Mouse (Mus musculus): ENCODE results near the gene B3gnt7. TPM values are rescaled to one million over a fixed set of nuclear protein-coding genes. Genes with fewer than 3 reads are reported as not detected.

Gene B3gnt7
- polyA plus RNA-seq, 1 experiment from 2014 or later = 2.9 TPM

DNA sequence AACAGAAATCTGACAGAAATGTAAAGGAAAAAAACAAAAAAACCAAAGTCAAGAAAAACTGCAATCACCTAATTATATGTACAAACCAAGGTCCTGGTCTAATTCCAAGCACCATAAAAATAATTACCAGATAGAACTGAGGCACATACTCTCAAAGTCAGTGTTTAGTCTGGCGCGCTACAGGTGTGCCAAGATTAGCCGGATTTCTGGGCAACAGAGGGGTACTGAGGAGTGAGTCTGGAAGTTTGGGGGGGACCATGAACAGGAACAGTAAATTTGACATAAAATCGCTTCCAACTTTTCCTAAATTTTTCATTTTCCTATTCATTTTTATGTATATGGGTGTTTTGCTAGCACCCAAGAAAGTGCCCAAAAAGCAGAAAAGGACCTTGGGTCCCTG lies 43.3 kb downstream of the B3gnt7 start:
- Histone ChIP-seq H3K27me3 (ENCODE audit: control insufficient read depth, insufficient read depth, low read length) (no peaks in the 10 kb centered on the region), H3K9me3 (ENCODE audit: control insufficient read depth, low read length) (no peaks in the 10 kb centered on the region), H3K27ac (ENCODE audit: low read depth, low read length) (no peak overlapping the region), H3K36me3 (ENCODE audit: control insufficient read depth, insufficient read depth, low read length) (peaks cover 8% of the 10 kb centered on the region), H3K9ac (ENCODE audit: low read depth, low read length) (no peak overlapping the region), H3K4me1 (replicated peaks; ENCODE audit: control insufficient read depth, insufficient read depth, low read length) (no peaks in the 10 kb centered on the region), H3K4me3 (ENCODE audit: low read depth, low read length) (no peak overlapping the region), H3K4me2 (replicated peaks; ENCODE audit: low read depth, low read length) (no peak overlapping the region)
- DNase-seq (ENCODE audit: low spot score) = no peak
- no peak for ATAC-seq (ENCODE audit: low FRiP score)
- WGBS = 95% methylated on average over 4 of the region's 4 CpGs

DNA sequence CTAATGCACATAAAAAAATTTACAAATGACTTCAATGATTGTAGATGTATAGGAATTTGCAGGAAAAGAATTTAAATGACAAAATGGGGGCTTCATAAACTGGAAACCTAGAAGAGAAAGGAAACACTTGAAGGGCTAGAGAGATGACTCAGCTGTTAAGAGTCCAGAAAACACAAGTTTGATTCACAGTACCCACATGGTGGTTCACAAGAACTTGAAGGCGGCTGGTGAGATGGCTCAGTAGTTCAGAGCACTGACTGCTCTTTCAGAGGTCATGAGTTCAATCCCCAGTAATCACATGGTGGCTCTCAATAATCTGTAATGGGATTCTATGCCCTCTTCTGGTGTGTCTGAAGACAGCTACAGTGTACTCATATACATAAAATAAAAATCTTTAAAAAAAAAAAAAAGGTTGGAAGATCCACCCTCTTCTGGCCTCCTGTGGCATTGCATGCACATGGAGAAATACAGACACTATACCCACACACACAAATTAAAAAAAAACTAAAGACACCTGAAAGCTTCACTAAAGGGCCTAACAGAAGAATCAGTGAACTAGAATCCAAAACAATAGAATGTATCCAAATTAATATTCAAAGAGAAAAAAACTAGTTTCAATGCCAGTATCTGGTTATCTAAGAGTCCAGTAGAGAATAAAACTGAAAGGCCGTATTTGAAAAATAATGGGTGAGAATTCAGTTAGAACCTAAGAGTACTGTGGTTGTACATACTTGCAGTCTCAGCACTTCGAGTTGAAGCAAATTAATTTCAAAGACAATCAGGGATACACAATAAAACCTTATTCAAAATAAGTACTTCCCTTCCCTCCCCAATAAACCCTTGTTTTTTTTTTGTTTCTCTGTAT lies 44.5 kb downstream of the B3gnt7 start:
- no peaks in the 10 kb centered on the region for H3K9me3 ChIP-seq (ENCODE audit: control insufficient read depth, low read length)
- no peak for DNase-seq (ENCODE audit: low spot score)
- H3K36me3 ChIP-seq (ENCODE audit: control insufficient read depth, insufficient read depth, low read length) = peaks cover 15% of the 10 kb centered on the region
- no peak overlapping the region for H3K27ac ChIP-seq (ENCODE audit: low read depth, low read length)
- no peak for ATAC-seq (ENCODE audit: low FRiP score)
- H3K4me3 ChIP-seq (ENCODE audit: low read depth, low read length) = no peak overlapping the region
- no peak overlapping the region for H3K4me2 ChIP-seq (replicated peaks; ENCODE audit: low read depth, low read length)
- no peaks in the 10 kb centered on the region for H3K4me1 ChIP-seq (replicated peaks; ENCODE audit: control insufficient read depth, insufficient read depth, low read length)
- H3K27me3 ChIP-seq (ENCODE audit: control insufficient read depth, insufficient read depth, low read length) = no peaks in the 10 kb centered on the region
- no peak overlapping the region for H3K9ac ChIP-seq (ENCODE audit: low read depth, low read length)
- WGBS = 88% methylated on average over 3 of the region's 3 CpGs

DNA sequence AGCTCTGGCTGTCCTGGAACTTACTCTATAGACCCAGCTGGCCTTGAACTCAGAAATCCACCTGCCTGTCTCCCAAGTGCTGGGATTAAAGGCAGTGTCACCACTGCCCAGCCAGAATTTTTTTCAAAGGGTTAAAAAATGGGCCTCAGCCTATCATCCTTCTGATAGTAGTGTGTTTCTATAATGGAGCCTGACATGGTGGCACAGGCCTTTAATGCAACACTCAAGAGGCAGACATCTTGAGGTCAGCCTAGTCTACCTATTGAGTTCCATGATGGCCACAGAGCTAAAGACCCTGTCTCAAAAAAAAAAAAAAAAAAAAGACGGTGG lies 45.0 kb downstream of the B3gnt7 start:
- H3K4me3 ChIP-seq (ENCODE audit: low read depth, low read length) = no peak overlapping the region
- H3K9ac ChIP-seq (ENCODE audit: low read depth, low read length) = no peak overlapping the region
- H3K27ac ChIP-seq (ENCODE audit: low read depth, low read length) = no peak overlapping the region
- DNase-seq (ENCODE audit: low spot score) = no peak
- H3K36me3 ChIP-seq (ENCODE audit: control insufficient read depth, insufficient read depth, low read length) = peaks cover 15% of the 10 kb centered on the region
- H3K9me3 ChIP-seq (ENCODE audit: control insufficient read depth, low read length) = no peaks in the 10 kb centered on the region
- no peak overlapping the region for H3K4me2 ChIP-seq (replicated peaks; ENCODE audit: low read depth, low read length)
- H3K4me1 ChIP-seq (replicated peaks; ENCODE audit: control insufficient read depth, insufficient read depth, low read length) = no peaks in the 10 kb centered on the region
- 63% methylated on average over 1 of the region's 1 CpGs for WGBS
- no peaks in the 10 kb centered on the region for H3K27me3 ChIP-seq (ENCODE audit: control insufficient read depth, insufficient read depth, low read length)
- ATAC-seq (ENCODE audit: low FRiP score) = no peak

DNA sequence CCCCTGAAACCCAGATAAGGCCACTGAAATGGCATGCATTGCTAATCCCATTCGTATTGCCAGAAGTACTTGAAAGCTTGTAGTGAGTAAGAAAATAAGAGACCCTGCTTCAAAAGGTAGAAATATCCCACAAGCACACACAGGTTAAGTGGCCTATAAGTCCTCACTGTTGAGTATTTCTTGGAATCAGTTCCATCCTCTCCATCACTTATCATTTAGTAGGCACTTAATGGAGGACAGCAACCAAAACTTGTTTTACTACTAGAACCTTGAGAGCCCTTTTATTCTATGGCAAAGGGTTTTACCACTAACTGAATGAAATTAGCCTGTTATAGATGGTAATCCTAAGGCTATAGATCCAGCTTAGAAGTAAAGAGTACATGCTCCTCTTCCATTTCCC lies 45.5 kb downstream of the B3gnt7 start:
- H3K9me3 ChIP-seq (ENCODE audit: control insufficient read depth, low read length) = no peaks in the 10 kb centered on the region
- no peak overlapping the region for H3K4me2 ChIP-seq (replicated peaks; ENCODE audit: low read depth, low read length)
- no peak overlapping the region for H3K27ac ChIP-seq (ENCODE audit: low read depth, low read length)
- 58% methylated on average over 1 of the region's 1 CpGs for WGBS
- no peak overlapping the region for H3K4me3 ChIP-seq (ENCODE audit: low read depth, low read length)
- H3K9ac ChIP-seq (ENCODE audit: low read depth, low read length) = no peak overlapping the region
- H3K4me1 ChIP-seq (replicated peaks; ENCODE audit: control insufficient read depth, insufficient read depth, low read length) = no peaks in the 10 kb centered on the region
- ATAC-seq (ENCODE audit: low FRiP score) (no peak), DNase-seq (ENCODE audit: low spot score) (no peak)
- peaks cover 15% of the 10 kb centered on the region for H3K36me3 ChIP-seq (ENCODE audit: control insufficient read depth, insufficient read depth, low read length)
- no peaks in the 10 kb centered on the region for H3K27me3 ChIP-seq (ENCODE audit: control insufficient read depth, insufficient read depth, low read length)

DNA sequence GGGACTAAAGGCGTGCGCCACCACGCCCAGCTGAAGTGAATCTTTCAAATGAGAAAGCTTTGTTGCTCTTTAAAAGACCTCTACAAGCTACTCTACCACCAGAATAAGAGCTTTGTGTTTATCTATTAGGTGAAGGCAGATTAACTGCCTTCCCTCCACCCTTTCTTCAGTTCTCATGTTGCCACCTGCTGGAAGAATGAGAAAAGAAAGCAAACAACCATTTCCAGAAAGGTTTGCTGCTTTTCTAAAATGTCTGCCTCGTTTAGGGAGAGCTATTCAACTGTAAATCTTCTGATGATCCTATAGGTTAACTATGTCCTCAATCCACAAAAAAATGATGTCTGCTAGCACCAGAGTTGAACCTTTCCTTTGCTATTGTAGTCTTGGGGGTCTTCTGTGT lies 46.2 kb downstream of the B3gnt7 start:
- Histone ChIP-seq H3K36me3 (ENCODE audit: control insufficient read depth, insufficient read depth, low read length) (peaks cover 17% of the 10 kb centered on the region), H3K9me3 (ENCODE audit: control insufficient read depth, low read length) (no peaks in the 10 kb centered on the region)
- DNase-seq (ENCODE audit: low spot score) = no peak

DNA sequence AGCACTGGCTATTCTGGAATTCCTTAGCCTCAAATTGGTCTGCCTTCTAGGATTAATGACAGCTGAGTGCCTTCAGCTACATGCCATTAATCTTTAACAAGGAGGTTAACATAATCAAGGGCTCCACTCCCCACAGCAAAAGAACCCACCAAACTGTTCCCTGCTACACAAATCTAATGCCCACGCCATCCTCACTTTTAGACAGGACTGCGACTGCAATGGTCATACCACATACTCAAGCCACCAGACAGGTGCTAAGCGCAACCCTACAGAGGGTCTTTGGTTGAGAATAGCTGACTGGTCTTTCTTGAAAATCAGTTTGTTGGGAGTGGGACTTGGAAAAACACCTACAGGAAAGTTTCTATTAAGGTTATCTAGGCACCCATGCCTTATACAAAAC lies 46.6 kb downstream of the B3gnt7 start:
- ATAC-seq (ENCODE audit: low FRiP score) (no peak), DNase-seq (ENCODE audit: low spot score) (no peak)
- no peaks in the 10 kb centered on the region for H3K9me3 ChIP-seq (ENCODE audit: control insufficient read depth, low read length)
- no peaks in the 10 kb centered on the region for H3K4me1 ChIP-seq (replicated peaks; ENCODE audit: control insufficient read depth, insufficient read depth, low read length)
- H3K27ac ChIP-seq (ENCODE audit: low read depth, low read length) = no peak overlapping the region
- no peak overlapping the region for H3K4me3 ChIP-seq (ENCODE audit: low read depth, low read length)
- peaks cover 17% of the 10 kb centered on the region for H3K36me3 ChIP-seq (ENCODE audit: control insufficient read depth, insufficient read depth, low read length)
- H3K27me3 ChIP-seq (ENCODE audit: control insufficient read depth, insufficient read depth, low read length) = no peaks in the 10 kb centered on the region
- no peak overlapping the region for H3K9ac ChIP-seq (ENCODE audit: low read depth, low read length)
- 93% methylated on average over 3 of the region's 3 CpGs for WGBS
- no peak overlapping the region for H3K4me2 ChIP-seq (replicated peaks; ENCODE audit: low read depth, low read length)

More for the DNA sequence above, 46.2 kb downstream of the B3gnt7 start:
- Histone ChIP-seq H3K27me3 (ENCODE audit: control insufficient read depth, insufficient read depth, low read length) (no peaks in the 10 kb centered on the region), H3K27ac (ENCODE audit: low read depth, low read length) (no peak overlapping the region), H3K4me1 (replicated peaks; ENCODE audit: control insufficient read depth, insufficient read depth, low read length) (no peaks in the 10 kb centered on the region), H3K4me3 (ENCODE audit: low read depth, low read length) (no peak overlapping the region), H3K4me2 (replicated peaks; ENCODE audit: low read depth, low read length) (no peak overlapping the region), H3K9ac (ENCODE audit: low read depth, low read length) (no peak overlapping the region)
- ATAC-seq (ENCODE audit: low FRiP score) = no peak
- 78% methylated on average over 4 of the region's 4 CpGs for WGBS

DNA sequence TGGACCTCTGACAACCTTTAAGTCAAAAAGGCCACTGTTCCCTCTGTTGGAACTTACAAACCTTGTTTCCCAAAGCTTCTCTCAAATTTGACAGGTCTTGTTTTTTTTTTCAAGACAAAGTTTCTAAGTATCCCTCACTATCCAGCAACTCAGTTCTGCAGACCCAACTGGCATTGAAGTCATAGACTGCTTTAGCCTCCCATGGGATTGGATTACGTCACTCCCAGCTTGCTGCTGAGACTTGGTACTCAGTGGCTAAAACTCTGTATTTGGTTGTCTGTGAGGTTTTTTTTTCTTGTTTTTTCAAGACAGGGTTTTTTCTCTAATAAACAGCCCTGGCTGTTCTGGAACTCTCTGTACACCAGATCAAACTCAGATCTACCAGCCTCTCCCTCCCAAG lies 47.1 kb downstream of the B3gnt7 start:
- H3K4me3 ChIP-seq (ENCODE audit: low read depth, low read length) = no peak overlapping the region
- ATAC-seq (ENCODE audit: low FRiP score) (no peak), DNase-seq (ENCODE audit: low spot score) (no peak)
- no peak overlapping the region for H3K9ac ChIP-seq (ENCODE audit: low read depth, low read length)
- no peak overlapping the region for H3K4me2 ChIP-seq (replicated peaks; ENCODE audit: low read depth, low read length)
- H3K27me3 ChIP-seq (ENCODE audit: control insufficient read depth, insufficient read depth, low read length) = no peaks in the 10 kb centered on the region
- WGBS = 82% methylated on average over 1 of the region's 1 CpGs
- no peaks in the 10 kb centered on the region for H3K4me1 ChIP-seq (replicated peaks; ENCODE audit: control insufficient read depth, insufficient read depth, low read length)
- H3K27ac ChIP-seq (ENCODE audit: low read depth, low read length) = no peak overlapping the region
- H3K9me3 ChIP-seq (ENCODE audit: control insufficient read depth, low read length) = no peaks in the 10 kb centered on the region
- peaks cover 17% of the 10 kb centered on the region for H3K36me3 ChIP-seq (ENCODE audit: control insufficient read depth, insufficient read depth, low read length)

DNA sequence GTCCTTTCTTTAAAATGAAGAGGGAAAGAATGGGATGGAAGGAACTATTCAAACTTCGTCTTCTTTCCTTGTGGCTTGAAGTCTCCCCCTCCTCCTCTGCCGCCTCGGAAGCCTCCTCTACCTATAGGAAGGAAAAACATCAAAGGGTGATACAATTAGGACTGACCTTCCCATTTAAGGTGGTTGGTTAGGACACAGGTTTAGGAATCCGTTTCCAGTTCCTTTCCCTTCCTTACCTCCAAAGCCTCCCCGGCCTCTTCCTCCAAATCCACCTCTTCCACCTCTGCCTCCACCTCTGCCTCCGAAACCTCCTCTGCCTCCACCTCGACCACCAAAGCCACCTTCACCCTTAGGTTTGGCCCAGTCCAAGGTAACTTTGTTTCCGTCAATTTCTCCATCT lies 47.9 kb downstream of the B3gnt7 start:
- Histone ChIP-seq H3K36me3 (ENCODE audit: control insufficient read depth, insufficient read depth, low read length) (peaks cover 17% of the 10 kb centered on the region), H3K27me3 (ENCODE audit: control insufficient read depth, insufficient read depth, low read length) (no peaks in the 10 kb centered on the region), H3K4me2 (replicated peaks; ENCODE audit: low read depth, low read length) (no peak overlapping the region), H3K9me3 (ENCODE audit: control insufficient read depth, low read length) (no peaks in the 10 kb centered on the region), H3K27ac (ENCODE audit: low read depth, low read length) (no peak overlapping the region), H3K9ac (ENCODE audit: low read depth, low read length) (no peak overlapping the region), H3K4me3 (ENCODE audit: low read depth, low read length) (no peak overlapping the region), H3K4me1 (replicated peaks; ENCODE audit: control insufficient read depth, insufficient read depth, low read length) (no peaks in the 10 kb centered on the region)
- ATAC-seq (ENCODE audit: low FRiP score) (no peak), DNase-seq (ENCODE audit: low spot score) (no peak)
- WGBS = 91% methylated on average over 8 of the region's 8 CpGs

DNA sequence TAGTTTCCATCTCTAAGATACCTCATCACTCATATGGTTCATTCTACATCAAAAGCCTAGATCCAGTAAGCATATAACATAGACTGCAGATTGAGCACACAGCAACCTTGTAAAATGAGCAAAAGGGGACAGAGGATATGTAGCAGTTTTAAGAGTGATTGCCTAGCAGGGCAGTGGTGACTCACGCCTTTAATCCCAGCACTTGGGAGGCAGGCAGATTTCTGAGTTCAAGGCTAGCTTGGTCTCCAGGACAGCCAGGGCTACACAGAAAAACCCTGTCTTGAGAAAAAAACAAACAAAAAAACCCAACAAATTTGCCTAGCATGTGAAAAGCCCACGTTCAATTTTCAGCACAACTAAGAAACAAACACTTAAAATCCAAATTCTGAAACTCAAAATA lies 51.6 kb downstream of the B3gnt7 start:
- Histone ChIP-seq H3K27ac (ENCODE audit: low read depth, low read length) (no peak overlapping the region), H3K27me3 (ENCODE audit: control insufficient read depth, insufficient read depth, low read length) (no peaks in the 10 kb centered on the region), H3K9me3 (ENCODE audit: control insufficient read depth, low read length) (no peaks in the 10 kb centered on the region), H3K4me2 (replicated peaks; ENCODE audit: low read depth, low read length) (no peak overlapping the region), H3K4me1 (replicated peaks; ENCODE audit: control insufficient read depth, insufficient read depth, low read length) (0 out of 2 replicates have a peak, but pooled peaks cover 2% of the 10 kb centered on the region), H3K9ac (ENCODE audit: low read depth, low read length) (no peak overlapping the region), H3K36me3 (ENCODE audit: control insufficient read depth, insufficient read depth, low read length) (peaks cover 26% of the 10 kb centered on the region), H3K4me3 (ENCODE audit: low read depth, low read length) (no peak overlapping the region)
- no peak for DNase-seq (ENCODE audit: low spot score)
- ATAC-seq (ENCODE audit: low FRiP score) = no peak
- WGBS = 89% methylated on average over 2 of the region's 2 CpGs
